Mouse (Mus musculus) kidney, postnatal 0 days (tissue): ENCODE data around the gene Pdcd2l. TPM values are rescaled to one million over a fixed set of nuclear protein-coding genes. Genes with fewer than 3 reads are reported as not detected.
A peak's percentile ranks its signal among the peaks of the same experiment; 100 is the strongest.
"Not testable (repeated sequence)": the region's sequence is repeated elsewhere in the genome, so short reads cannot be mapped to it uniquely, and the experiment has no call there.

Experiments used
- ATAC-seq: fragments of 200-750 bp; cut with Nextera tagmentation; replicated peaks from 2 replicates; pipeline ENCODE4 v1.8.0; 2017; ENCODE audit warnings: low read depth, moderate number of reproducible peaks, moderate TSS enrichment, moderate library complexity; ENCODE audit not compliant: low FRiP score
- DNase-seq: peaks from one replicate; pipeline ENCODE4 v3.0.0-alpha.2; 2016; ENCODE audit warnings: low spot score
- H3K27ac ChIP-seq: fragments of 300-500 bp; sonication (generic); 2 replicates; pipeline ENCODE4 v1.5.1; 2014; ENCODE audit warnings: mild to moderate bottlenecking
- H3K27me3 ChIP-seq: fragments of 300-500 bp; sonication (generic); 2 replicates; pipeline ENCODE4 v1.6.1; 2014; ENCODE audit warnings: low read length, mixed read lengths; ENCODE audit not compliant: insufficient read depth
- H3K36me3 ChIP-seq: fragments of 300-500 bp; sonication (generic); 2 replicates; pipeline ENCODE4 v1.6.1; 2014; ENCODE audit warnings: low read length, mixed read lengths; ENCODE audit not compliant: insufficient read depth
- H3K4me1 ChIP-seq: fragments of 300-500 bp; sonication (generic); replicated peaks from 2 replicates; pipeline ENCODE4 v1.6.1; 2014; ENCODE audit warnings: antibody characterized with exemption, low read length, mixed read lengths; ENCODE audit not compliant: insufficient read depth
- H3K4me2 ChIP-seq: fragments of 300-500 bp; sonication (generic); 2 replicates; pipeline ENCODE4 v1.6.1; 2014; ENCODE audit warnings: mild to moderate bottlenecking, low read length, moderate library complexity, mixed read lengths
- H3K4me3 ChIP-seq: fragments of 300-500 bp; sonication (generic); replicated peaks from 2 replicates; pipeline ENCODE4 v1.5.1; 2014; ENCODE audit warnings: low read depth, low read length
- H3K9ac ChIP-seq: fragments of 300-500 bp; sonication (generic); 2 replicates; pipeline ENCODE4 v1.6.1; 2014; ENCODE audit warnings: low read depth, low read length
- H3K9me3 ChIP-seq: fragments of 300-500 bp; sonication (generic); replicated peaks from 2 replicates; pipeline ENCODE4 v1.6.1; 2016; ENCODE audit warnings: low read length, inconsistent platforms, mixed read lengths
- CTCF ChIP-seq: IDR thresholded peaks from 2 replicates; pipeline ENCODE4 v1.5.1; 2016; ENCODE audit warnings: antibody characterized with exemption, low read depth, mild to moderate bottlenecking, moderate library complexity
- WGBS: fragments of 180-500 bp; shearing (Covaris S2); extraction: QIAGEN DNeasy Blood & Tissue Kit; methylation state at CpG from one replicate; pipeline ENCODE4 v1.1.7; 2014; 5-methylcytosine and 5-hydroxymethylcytosine counted together
- polyA plus RNA-seq: library from polyadenylated mRNA; unstranded; fragments of >200 nt; fragmentation: Nextera tagmentation; extraction: Ambion mirVana; gene quantifications from 2 replicates; pipeline ENCODE4 v1.2.1, GENCODE M21; 2015

Gene Pdcd2l
- polyA plus RNA-seq, 1 experiment from 2014 or later = 51.4 TPM

- no peak for DNase-seq
- Histone ChIP-seq H3K36me3 (peaks cover 77% of the 10 kb centered on the region), H3K4me1 (no peaks in the 10 kb centered on the region), H3K9ac (no peak overlapping the region), H3K4me3 (no peak overlapping the region), H3K27me3 (no peaks in the 10 kb centered on the region), H3K27ac (no peak overlapping the region), H3K9me3 (no peaks in the 10 kb centered on the region), H3K4me2 (no peak overlapping the region)
- WGBS = 60% methylated on average over 9 of the region's 9 CpGs
- ATAC-seq = no peak
- TF ChIP-seq CTCF = no peak
Measured at GRCm38 (mm10) chr7:34215481-34215880, 19.0 kb upstream of the Pdcd2l start.

GRCm38 (mm10) chr7:34214644-34215043, 18.2 kb upstream of the Pdcd2l start:
- Histone ChIP-seq H3K4me1 (no peaks in the 10 kb centered on the region), H3K9me3 (no peaks in the 10 kb centered on the region), H3K9ac (no peak overlapping the region), H3K36me3 (peaks cover 78% of the 10 kb centered on the region), H3K4me3 (no peak overlapping the region), H3K27ac (no peak overlapping the region), H3K27me3 (no peaks in the 10 kb centered on the region), H3K4me2 (no peak overlapping the region)
- no peak for TF ChIP-seq CTCF
- WGBS = 92% methylated on average over 8 of the region's 8 CpGs
- DNase-seq (no peak), ATAC-seq (no peak)

- ATAC-seq = no peak
- Histone ChIP-seq H3K27ac (no peak overlapping the region), H3K9me3 (no peaks in the 10 kb centered on the region), H3K27me3 (no peaks in the 10 kb centered on the region), H3K4me1 (no peaks in the 10 kb centered on the region), H3K9ac (no peak overlapping the region), H3K4me2 (no peak overlapping the region), H3K36me3 (peaks cover 75% of the 10 kb centered on the region), H3K4me3 (no peak overlapping the region)
- no peak for TF ChIP-seq CTCF
- no peak for DNase-seq
- 84% methylated on average over 7 of the region's 7 CpGs for WGBS
Measured at GRCm38 (mm10) chr7:34213281-34213680, 16.8 kb upstream of the Pdcd2l start.

GRCm38 (mm10) chr7:34208027-34208745, 11.7 kb upstream of the Pdcd2l start:
- Histone ChIP-seq H3K27me3 (no peaks in the 10 kb centered on the region), H3K9me3 (no peaks in the 10 kb centered on the region), H3K9ac (no peak overlapping the region), H3K27ac (no peak overlapping the region), H3K4me2 (no peak overlapping the region), H3K4me1 (no peaks in the 10 kb centered on the region), H3K4me3 (no peak overlapping the region), H3K36me3 (peaks cover 79% of the 10 kb centered on the region)
- DNase-seq (no peak), ATAC-seq (no peak)
- peak; percentile 43; the same call in 1 of the 2 replicates for TF ChIP-seq CTCF
- WGBS = 93% methylated on average over 9 of the region's 9 CpGs

- TF ChIP-seq CTCF = no peak
- H3K9me3 ChIP-seq = no peaks in the 10 kb centered on the region
- no peak overlapping the region for H3K9ac ChIP-seq
- no peak overlapping the region for H3K4me3 ChIP-seq
- no peak for DNase-seq
- H3K27ac ChIP-seq = no peak overlapping the region
- H3K27me3 ChIP-seq = no peaks in the 10 kb centered on the region
- no peak for ATAC-seq
- WGBS = 90% methylated on average over 6 of the region's 6 CpGs
- H3K36me3 ChIP-seq = peaks cover 85% of the 10 kb centered on the region
- no peak overlapping the region for H3K4me2 ChIP-seq
- H3K4me1 ChIP-seq = no peaks in the 10 kb centered on the region
Measured at GRCm38 (mm10) chr7:34206331-34206730, 9.9 kb upstream of the Pdcd2l start.

GRCm38 (mm10) chr7:34202147-34202546, 5.7 kb upstream of the Pdcd2l start:
- H3K4me1 ChIP-seq, H3K9me3 ChIP-seq, DNase-seq, H3K9ac ChIP-seq, H3K4me3 ChIP-seq, H3K27me3 ChIP-seq, H3K4me2 ChIP-seq, H3K27ac ChIP-seq, ATAC-seq: not testable (repeated sequence)
- WGBS = 86% methylated on average over 10 of the region's 10 CpGs
- H3K36me3 ChIP-seq = peaks cover 65% of the 10 kb centered on the region

GRCm38 (mm10) chr7:34200829-34201228, 4.4 kb upstream of the Pdcd2l start:
- Histone ChIP-seq H3K27me3 (no peaks in the 10 kb centered on the region), H3K36me3 (peaks cover 52% of the 10 kb centered on the region)

More at GRCm38 (mm10) chr7:34200829-34201228, 4.4 kb upstream of the Pdcd2l start:
- Histone ChIP-seq H3K9me3 (no peaks in the 10 kb centered on the region), H3K9ac (no peak overlapping the region), H3K4me1 (no peaks in the 10 kb centered on the region), H3K4me3 (no peak overlapping the region), H3K4me2 (no peak overlapping the region), H3K27ac (no peak overlapping the region)
- DNase-seq (no peak), ATAC-seq (no peak)
- no peak for TF ChIP-seq CTCF
- 93% methylated on average over 2 of the region's 2 CpGs for WGBS
